Mouse (Mus musculus) intestine, postnatal 0 days (tissue): ENCODE data around the gene 1110008L16Rik. TPM values are rescaled to one million over a fixed set of nuclear protein-coding genes. Genes with fewer than 3 reads are reported as not detected.
"Not testable (repeated sequence)": the region's sequence is repeated elsewhere in the genome, so short reads cannot be mapped to it uniquely, and the experiment has no call there.

Source experiments
- ATAC-seq: fragments of 200-750 bp; cut with Nextera tagmentation; 2 replicates; pipeline ENCODE4 v1.8.0; 2017; ENCODE audit warnings: mild to moderate bottlenecking, moderate TSS enrichment, moderate library complexity
- H3K27ac ChIP-seq: fragments of 300-500 bp; sonication (generic); 2 replicates; pipeline ENCODE4 v1.5.1; 2014; ENCODE audit warnings: mild to moderate bottlenecking, low read depth, low read length, moderate library complexity
- H3K27me3 ChIP-seq: fragments of 300-500 bp; sonication (generic); replicated peaks from 2 replicates; pipeline ENCODE4 v1.6.1; 2014; ENCODE audit warnings: low read length, mixed read lengths; ENCODE audit not compliant: control insufficient read depth, insufficient read depth
- H3K36me3 ChIP-seq: fragments of 300-500 bp; sonication (generic); 2 replicates; pipeline ENCODE4 v1.6.1; 2014; ENCODE audit warnings: mild to moderate bottlenecking, moderate library complexity; ENCODE audit not compliant: control insufficient read depth, insufficient read depth
- H3K4me1 ChIP-seq: fragments of 300-500 bp; sonication (generic); replicated peaks from 2 replicates; pipeline ENCODE4 v1.6.1; 2014; ENCODE audit warnings: antibody characterized with exemption, low read length, mixed read lengths; ENCODE audit not compliant: control insufficient read depth, insufficient read depth
- H3K4me2 ChIP-seq: fragments of 300-500 bp; sonication (generic); replicated peaks from 2 replicates; pipeline ENCODE4 v1.6.1; 2014; ENCODE audit warnings: low read depth, mild to moderate bottlenecking, moderate library complexity
- H3K4me3 ChIP-seq: fragments of 300-500 bp; sonication (generic); 2 replicates; pipeline ENCODE4 v1.5.1; 2014; ENCODE audit warnings: low read depth, low read length
- H3K9ac ChIP-seq: fragments of 300-500 bp; sonication (generic); 2 replicates; pipeline ENCODE4 v1.6.1; 2014; ENCODE audit warnings: mild to moderate bottlenecking, low read depth, low read length
- H3K9me3 ChIP-seq: fragments of 300-500 bp; sonication (generic); 2 replicates; pipeline ENCODE4 v1.6.1; 2016; ENCODE audit warnings: mixed run types; ENCODE audit not compliant: control insufficient read depth
- CTCF ChIP-seq: sonication (generic); IDR thresholded peaks from 2 replicates; pipeline ENCODE4 v1.5.1; 2016; ENCODE audit warnings: low read depth, mild to moderate bottlenecking, control low read depth, antibody characterized with exemption, moderate library complexity
- WGBS: fragments of 180-500 bp; shearing (Covaris S2); extraction: QIAGEN DNeasy Blood & Tissue Kit; methylation state at CpG from one replicate; pipeline ENCODE4 v1.1.7; 2014; 5-methylcytosine and 5-hydroxymethylcytosine counted together
- polyA plus RNA-seq: library from polyadenylated mRNA; unstranded; fragments of >200 nt; fragmentation: Nextera tagmentation; extraction: Ambion mirVana; gene quantifications from 2 replicates; pipeline ENCODE4 v1.2.1, GENCODE M21; 2015

The 1110008L16Rik gene
- polyA plus RNA-seq, 1 experiment from 2014 or later = 11.9 TPM

GRCm38 (mm10) chr12:55333662-55334061 is 34.3 kb downstream of the 1110008L16Rik start:
- no peak overlapping the region for H3K4me2 ChIP-seq
- H3K9ac ChIP-seq = no peak overlapping the region
- no peak for TF ChIP-seq CTCF
- H3K9me3 ChIP-seq = no peaks in the 10 kb centered on the region
- H3K27ac ChIP-seq = no peak overlapping the region
- no peaks in the 10 kb centered on the region for H3K27me3 ChIP-seq
- no peak overlapping the region for H3K4me3 ChIP-seq
- 0 out of 2 replicates have a peak, but pooled peaks cover 6% of the 10 kb centered on the region for H3K36me3 ChIP-seq
- ATAC-seq = no peak
- WGBS = 72% methylated on average over 7 of the region's 7 CpGs
- no peaks in the 10 kb centered on the region for H3K4me1 ChIP-seq

- not testable (repeated sequence) for H3K4me3 ChIP-seq, H3K9me3 ChIP-seq, H3K4me2 ChIP-seq, H3K36me3 ChIP-seq, H3K9ac ChIP-seq, ATAC-seq, H3K4me1 ChIP-seq, H3K27me3 ChIP-seq, H3K27ac ChIP-seq
- 97% methylated on average over 1 of the region's 2 CpGs for WGBS
Measured at GRCm38 (mm10) chr12:55338490-55338889, 39.1 kb downstream of the 1110008L16Rik start.

DNA sequence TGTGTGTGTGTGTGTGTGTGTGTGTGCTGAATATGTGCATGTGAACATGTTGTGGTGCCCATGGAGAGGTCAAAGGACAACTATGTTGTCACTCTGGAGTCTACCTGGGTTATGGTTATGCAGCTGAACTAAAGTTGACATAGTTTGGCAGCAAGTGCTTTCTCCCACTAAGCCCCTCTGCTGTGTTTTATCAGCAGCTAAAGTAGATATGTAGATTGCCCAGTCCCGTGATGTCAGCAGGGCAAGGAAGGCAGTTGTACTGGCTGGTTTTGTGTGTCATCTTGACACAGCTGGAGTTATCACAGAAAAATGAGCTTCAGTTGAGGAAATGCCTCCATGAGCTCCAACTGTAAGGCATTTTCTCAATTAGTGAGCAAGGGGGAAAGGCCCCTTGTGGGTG is 43.7 kb downstream of the 1110008L16Rik start:
- H3K27ac ChIP-seq, H3K9me3 ChIP-seq, H3K36me3 ChIP-seq, H3K4me2 ChIP-seq, H3K4me3 ChIP-seq, ATAC-seq, H3K9ac ChIP-seq, H3K27me3 ChIP-seq, H3K4me1 ChIP-seq: not testable (repeated sequence)
- 41% methylated on average over 1 of the region's 1 CpGs for WGBS

DNA sequence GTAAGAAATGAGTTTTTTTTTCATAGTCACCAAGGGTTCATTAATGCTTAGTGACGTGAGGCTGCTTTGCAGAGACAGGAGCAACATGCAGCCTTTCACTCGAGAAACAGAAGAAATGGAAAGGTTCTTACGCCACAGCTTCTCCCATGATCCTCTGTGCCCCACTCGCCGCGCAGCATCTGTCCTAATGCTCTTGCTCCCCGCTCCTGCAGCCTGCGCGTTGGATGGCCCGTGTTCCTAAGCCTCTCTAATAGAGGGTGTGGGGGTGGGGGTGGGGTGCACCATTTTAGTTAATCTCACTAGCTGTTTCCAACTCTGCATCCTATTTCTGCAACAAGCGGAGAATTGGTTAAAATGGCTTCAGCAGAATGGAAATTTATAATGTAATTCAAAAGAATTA is 44.6 kb downstream of the 1110008L16Rik start:
- H3K9me3 ChIP-seq = no peaks in the 10 kb centered on the region
- 90% methylated on average over 11 of the region's 11 CpGs for WGBS
- no peak for TF ChIP-seq CTCF
- no peak overlapping the region for H3K4me3 ChIP-seq
- no peak overlapping the region for H3K4me2 ChIP-seq
- H3K4me1 ChIP-seq = no peaks in the 10 kb centered on the region
- no peak overlapping the region for H3K27ac ChIP-seq
- no peak for ATAC-seq
- H3K27me3 ChIP-seq = no peaks in the 10 kb centered on the region
- no peaks in the 10 kb centered on the region for H3K36me3 ChIP-seq
- H3K9ac ChIP-seq = no peak overlapping the region

GRCm38 (mm10) chr12:55344583-55344982 is 45.2 kb downstream of the 1110008L16Rik start:
- no peak overlapping the region for H3K4me2 ChIP-seq
- TF ChIP-seq CTCF = peak; percentile 24; the same call in 1 of the 2 replicates
- H3K9ac ChIP-seq = no peak overlapping the region
- H3K4me1 ChIP-seq = no peaks in the 10 kb centered on the region
- no peak overlapping the region for H3K4me3 ChIP-seq
- no peaks in the 10 kb centered on the region for H3K9me3 ChIP-seq
- WGBS = 75% methylated on average over 13 of the region's 13 CpGs
- H3K27me3 ChIP-seq = no peaks in the 10 kb centered on the region
- no peak overlapping the region for H3K27ac ChIP-seq
- ATAC-seq = no peak
- no peaks in the 10 kb centered on the region for H3K36me3 ChIP-seq

- H3K4me2 ChIP-seq = no peak overlapping the region
- H3K9ac ChIP-seq = no peak overlapping the region
- H3K4me1 ChIP-seq = no peaks in the 10 kb centered on the region
- no peak for TF ChIP-seq CTCF
- H3K4me3 ChIP-seq = no peak overlapping the region
- ATAC-seq = no peak
- WGBS = 21% methylated on average over 6 of the region's 6 CpGs
- H3K27ac ChIP-seq = no peak overlapping the region
- no peaks in the 10 kb centered on the region for H3K36me3 ChIP-seq
- H3K9me3 ChIP-seq = no peaks in the 10 kb centered on the region
- H3K27me3 ChIP-seq = no peaks in the 10 kb centered on the region
Measured at GRCm38 (mm10) chr12:55353423-55353822, 54.0 kb downstream of the 1110008L16Rik start.

- ATAC-seq = peak; percentile 48
- WGBS = 49% methylated on average over 4 of the region's 4 CpGs
- TF ChIP-seq CTCF = peak; percentile 66
Measured at GRCm38 (mm10) chr12:55354904-55355303, 55.5 kb downstream of the 1110008L16Rik start.

More at GRCm38 (mm10) chr12:55354904-55355303, 55.5 kb downstream of the 1110008L16Rik start:
- Histone ChIP-seq H3K4me2 (no peak overlapping the region), H3K9ac (no peak overlapping the region), H3K27ac (no peak overlapping the region), H3K4me3 (no peak overlapping the region), H3K4me1 (no peaks in the 10 kb centered on the region), H3K27me3 (no peaks in the 10 kb centered on the region), H3K9me3 (no peaks in the 10 kb centered on the region), H3K36me3 (no peaks in the 10 kb centered on the region)
